Mouse (Mus musculus): ENCODE results near the gene Irf4. TPM values are rescaled to one million over a fixed set of nuclear protein-coding genes. Genes with fewer than 3 reads are reported as not detected.

The Irf4 gene
- polyA plus RNA-seq, 1 experiment from 2014 or later = 0.15 TPM

DNA sequence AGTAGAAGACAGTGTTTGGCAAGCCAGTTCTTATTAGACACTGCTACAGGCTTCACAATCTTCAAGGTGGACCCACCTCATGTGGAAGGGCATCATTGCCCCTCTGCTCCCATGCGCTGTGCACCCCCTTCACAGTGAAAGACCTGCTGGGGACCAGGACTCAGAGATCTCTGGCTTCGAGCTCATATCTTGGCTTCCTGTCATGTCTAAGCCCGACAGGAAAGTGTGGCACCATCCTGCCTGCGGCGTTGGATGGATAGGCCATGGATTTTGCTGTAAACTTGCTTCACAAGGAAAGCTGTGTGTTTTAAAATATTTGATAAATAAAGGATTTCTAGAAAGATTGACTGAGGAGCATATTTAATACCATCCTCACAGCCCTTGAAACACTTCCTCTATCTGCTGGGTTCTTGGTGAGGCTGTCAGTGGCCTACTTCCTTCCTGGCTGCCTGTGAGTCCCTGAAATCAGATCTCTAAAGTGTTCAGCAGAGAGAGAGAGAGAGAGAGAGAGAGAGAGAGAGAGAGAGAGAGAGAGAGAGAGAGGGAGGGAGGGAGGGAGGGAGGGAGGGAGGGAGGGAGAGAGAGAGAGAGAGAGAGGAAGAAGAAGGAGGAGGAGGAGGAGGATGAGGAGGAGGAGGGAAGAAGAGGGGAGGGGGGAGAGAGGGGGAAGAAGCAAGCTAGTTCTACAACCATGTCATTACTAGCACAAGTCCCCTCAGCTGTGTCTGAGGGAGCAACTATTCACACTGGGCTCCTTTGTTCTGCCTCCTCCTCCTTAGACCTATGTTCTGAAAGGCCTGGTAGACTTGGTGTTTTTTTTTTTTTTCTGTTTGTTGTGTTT, 17.8 kb downstream of the Irf4 start:
- no peaks in the 10 kb centered on the region for H3K27me3 ChIP-seq
- no peak for ATAC-seq (ENCODE audit: insufficient number of reproducible peaks, insufficient read depth, low FRiP score, low TSS enrichment, low read depth)
- H3K4me2 ChIP-seq = no peak overlapping the region
- no peak overlapping the region for H3K9ac ChIP-seq
- no peaks in the 10 kb centered on the region for H3K4me1 ChIP-seq
- H3K4me3 ChIP-seq = no peak overlapping the region
- H3K27ac ChIP-seq = no peak overlapping the region
- no peaks in the 10 kb centered on the region for H3K36me3 ChIP-seq
- 84% methylated on average over 5 of the region's 5 CpGs for WGBS
- H3K9me3 ChIP-seq = no peaks in the 10 kb centered on the region

DNA sequence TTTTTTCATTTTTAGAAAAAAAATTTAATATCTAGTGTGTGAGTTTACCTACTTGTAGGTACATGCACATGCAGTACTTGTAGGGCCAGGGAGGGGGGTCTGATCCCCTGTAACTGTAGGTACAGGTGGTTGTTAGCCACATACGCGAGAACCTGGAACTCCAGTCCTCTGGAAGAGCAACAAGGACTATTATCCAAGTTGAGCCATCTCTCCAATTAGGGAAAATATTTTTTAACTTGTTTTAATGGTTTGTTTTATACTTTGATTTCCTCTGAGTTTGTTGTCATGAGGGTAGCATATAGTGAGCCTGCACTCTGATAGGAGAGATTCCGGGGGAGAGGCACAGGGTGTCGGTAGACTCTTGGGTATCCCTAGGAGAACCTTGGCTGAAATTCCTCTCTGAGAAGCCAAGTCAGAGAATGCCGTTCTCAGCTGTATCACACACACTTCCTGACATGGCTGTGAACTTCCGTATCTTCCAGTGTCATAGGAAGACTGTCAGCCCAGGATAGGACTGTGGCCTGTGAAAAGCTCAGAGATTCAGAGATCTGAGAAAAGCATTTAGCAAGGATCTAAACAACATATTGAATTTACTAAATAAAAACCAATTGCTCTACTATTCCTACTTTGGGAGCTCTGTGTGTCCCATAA, 18.6 kb downstream of the Irf4 start:
- H3K9ac ChIP-seq = no peak overlapping the region
- no peak overlapping the region for H3K4me3 ChIP-seq
- WGBS = 81% methylated on average over 6 of the region's 6 CpGs
- ATAC-seq (ENCODE audit: insufficient number of reproducible peaks, insufficient read depth, low FRiP score, low TSS enrichment, low read depth) = no peak
- no peak overlapping the region for H3K4me2 ChIP-seq
- no peaks in the 10 kb centered on the region for H3K36me3 ChIP-seq
- no peaks in the 10 kb centered on the region for H3K4me1 ChIP-seq
- no peaks in the 10 kb centered on the region for H3K27me3 ChIP-seq
- H3K27ac ChIP-seq = no peak overlapping the region
- H3K9me3 ChIP-seq = no peaks in the 10 kb centered on the region

DNA sequence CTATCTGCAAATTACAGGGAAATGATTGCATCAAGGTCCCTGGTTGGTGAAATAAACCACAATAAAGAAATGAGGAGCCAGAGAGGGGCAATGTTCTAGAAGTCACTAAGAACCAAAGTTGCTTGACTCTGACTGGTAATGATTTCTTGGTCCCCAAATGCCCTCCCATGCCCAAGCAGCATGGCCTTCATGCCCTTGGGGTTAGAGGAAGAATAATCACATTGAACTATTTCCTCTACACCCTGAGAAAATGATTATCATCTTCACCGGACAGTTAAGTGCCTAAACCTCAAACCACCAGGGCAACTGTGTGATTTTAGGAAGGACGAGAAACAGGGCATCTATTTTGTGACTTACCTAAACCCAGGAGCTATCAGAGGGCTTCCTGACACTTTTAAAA, 27.0 kb downstream of the Irf4 start:
- Histone ChIP-seq H3K4me1 (no peaks in the 10 kb centered on the region), H3K4me3 (no peak overlapping the region), H3K27ac (no peak overlapping the region), H3K36me3 (no peaks in the 10 kb centered on the region), H3K27me3 (no peaks in the 10 kb centered on the region), H3K4me2 (no peak overlapping the region), H3K9me3 (no peaks in the 10 kb centered on the region), H3K9ac (no peak overlapping the region)
- no peak for ATAC-seq (ENCODE audit: insufficient number of reproducible peaks, insufficient read depth, low FRiP score, low TSS enrichment, low read depth)
- WGBS = 63% methylated on average over 2 of the region's 2 CpGs

DNA sequence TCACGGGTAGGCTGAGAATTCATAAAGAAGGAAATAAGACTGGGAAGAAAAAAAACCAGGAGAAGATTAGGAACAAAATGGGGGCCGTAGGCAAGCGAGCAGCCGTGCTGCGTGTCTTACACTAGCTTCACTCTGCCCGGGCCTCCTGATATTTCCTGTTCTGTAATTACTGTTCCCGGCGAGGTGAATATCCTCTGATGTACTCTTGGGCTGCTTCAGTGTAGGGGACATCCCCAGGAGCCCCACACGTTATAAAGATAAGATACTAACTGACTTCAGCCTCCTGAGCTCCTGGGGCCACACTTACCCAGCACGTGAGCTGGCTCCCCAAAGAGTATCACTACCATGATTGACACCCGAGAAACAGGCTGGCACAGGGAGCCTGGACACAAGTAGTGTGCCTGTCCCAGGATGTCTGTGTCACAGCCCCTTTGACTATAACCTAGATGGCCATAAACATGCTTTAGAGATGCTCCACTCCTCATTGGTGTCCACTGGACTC, 28.7 kb downstream of the Irf4 start:
- WGBS = 60% methylated on average over 11 of the region's 11 CpGs
- Histone ChIP-seq H3K27ac (no peak overlapping the region), H3K9me3 (no peaks in the 10 kb centered on the region), H3K4me1 (peaks cover 14% of the 10 kb centered on the region), H3K4me2 (no peak overlapping the region), H3K27me3 (no peaks in the 10 kb centered on the region), H3K4me3 (no peak overlapping the region), H3K9ac (no peak overlapping the region), H3K36me3 (no peaks in the 10 kb centered on the region)
- ATAC-seq (ENCODE audit: insufficient number of reproducible peaks, insufficient read depth, low FRiP score, low TSS enrichment, low read depth) = no peak

DNA sequence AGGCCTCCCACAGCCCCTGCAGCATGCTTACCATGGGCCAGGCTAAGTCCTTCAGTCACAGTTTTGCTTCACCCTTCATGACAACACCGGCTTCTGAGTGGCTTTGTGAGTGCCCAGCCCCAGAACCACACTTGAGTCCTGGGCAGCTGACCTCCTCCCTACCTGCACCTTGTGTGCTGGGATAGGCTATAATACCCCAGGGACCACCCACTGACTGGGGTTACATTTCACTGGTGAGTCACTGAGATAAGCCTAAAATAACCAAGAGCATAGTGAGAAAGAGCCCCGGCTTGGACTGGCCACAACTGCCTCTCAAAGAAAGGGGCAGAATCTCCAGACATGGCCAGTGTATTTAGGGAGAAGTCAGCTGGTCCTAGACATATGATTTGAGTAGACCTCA, 32.9 kb downstream of the Irf4 start:
- Histone ChIP-seq H3K9ac (no peak overlapping the region), H3K27me3 (no peaks in the 10 kb centered on the region), H3K27ac (no peak overlapping the region), H3K4me3 (no peak overlapping the region), H3K9me3 (no peaks in the 10 kb centered on the region), H3K36me3 (no peaks in the 10 kb centered on the region), H3K4me1 (peaks cover 16% of the 10 kb centered on the region), H3K4me2 (no peak overlapping the region)
- ATAC-seq (ENCODE audit: insufficient number of reproducible peaks, insufficient read depth, low FRiP score, low TSS enrichment, low read depth) = no peak
- WGBS = 41% methylated on average over 2 of the region's 2 CpGs

DNA sequence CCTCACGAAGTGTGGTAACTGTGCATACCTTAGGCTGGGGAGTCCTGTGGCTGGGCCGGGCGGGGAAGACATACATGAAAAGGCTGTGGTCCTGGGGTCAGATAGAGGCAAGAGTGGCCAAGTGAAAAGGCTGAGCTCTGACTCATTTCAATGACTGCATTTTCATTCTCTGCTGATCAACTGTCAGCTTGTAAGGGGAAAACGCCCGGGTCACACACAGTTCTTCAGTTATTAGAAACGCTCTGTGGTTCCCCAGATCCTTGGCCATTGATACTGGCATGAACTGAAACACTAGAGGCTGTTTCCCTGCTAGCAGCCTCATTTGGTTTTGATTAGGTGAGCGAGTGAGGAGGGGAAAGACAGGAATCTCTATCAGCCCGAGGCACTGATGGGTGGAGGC, 33.4 kb downstream of the Irf4 start:
- WGBS = 14% methylated on average over 8 of the region's 8 CpGs
- no peak for ATAC-seq (ENCODE audit: insufficient number of reproducible peaks, insufficient read depth, low FRiP score, low TSS enrichment, low read depth)
- H3K4me2 ChIP-seq = peak overlapping the region; percentile 2; the same call in 1 of the 2 replicates
- no peaks in the 10 kb centered on the region for H3K9me3 ChIP-seq
- H3K27ac ChIP-seq = no peak overlapping the region
- no peaks in the 10 kb centered on the region for H3K36me3 ChIP-seq
- peaks cover 16% of the 10 kb centered on the region for H3K4me1 ChIP-seq
- H3K9ac ChIP-seq = peak overlapping the region; percentile 12; the same call in 1 of the 2 replicates
- H3K27me3 ChIP-seq = no peaks in the 10 kb centered on the region
- H3K4me3 ChIP-seq = no peak overlapping the region

DNA sequence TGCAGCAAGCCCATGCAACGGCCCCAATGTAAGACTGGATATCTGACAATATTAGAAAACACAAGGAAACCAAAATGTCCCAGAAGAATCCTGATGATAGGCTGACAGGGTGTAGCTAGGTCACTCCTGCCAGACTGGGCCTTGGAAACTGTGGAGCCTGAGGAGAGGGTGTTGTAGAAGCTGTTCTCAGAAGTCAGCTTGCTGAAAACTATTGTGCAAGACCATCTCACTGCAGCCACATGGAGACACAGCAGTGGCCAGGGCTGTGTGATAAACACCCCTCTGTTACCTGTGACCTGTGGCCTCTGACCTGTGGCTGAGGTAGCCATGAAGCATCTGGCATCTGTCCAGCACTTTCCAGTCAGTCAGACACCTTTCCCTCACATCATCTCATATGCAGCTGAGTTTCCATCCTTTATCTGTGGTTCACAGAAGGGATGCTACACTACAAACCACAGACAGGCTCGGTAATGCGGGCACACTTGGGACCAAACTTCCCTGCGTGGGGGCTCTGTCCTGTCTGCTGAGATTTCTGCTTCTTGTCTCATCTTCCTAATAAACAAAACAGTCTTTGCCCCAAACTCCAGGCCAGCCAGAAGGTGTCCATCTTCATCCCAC, 36.5 kb downstream of the Irf4 start:
- no peak for ATAC-seq (ENCODE audit: insufficient number of reproducible peaks, insufficient read depth, low FRiP score, low TSS enrichment, low read depth)
- 87% methylated on average over 4 of the region's 4 CpGs for WGBS
- Histone ChIP-seq H3K27me3 (no peaks in the 10 kb centered on the region), H3K36me3 (no peaks in the 10 kb centered on the region), H3K9me3 (no peaks in the 10 kb centered on the region), H3K4me3 (no peak overlapping the region), H3K4me1 (peaks cover 16% of the 10 kb centered on the region), H3K27ac (no peak overlapping the region), H3K9ac (no peak overlapping the region), H3K4me2 (no peak overlapping the region)

DNA sequence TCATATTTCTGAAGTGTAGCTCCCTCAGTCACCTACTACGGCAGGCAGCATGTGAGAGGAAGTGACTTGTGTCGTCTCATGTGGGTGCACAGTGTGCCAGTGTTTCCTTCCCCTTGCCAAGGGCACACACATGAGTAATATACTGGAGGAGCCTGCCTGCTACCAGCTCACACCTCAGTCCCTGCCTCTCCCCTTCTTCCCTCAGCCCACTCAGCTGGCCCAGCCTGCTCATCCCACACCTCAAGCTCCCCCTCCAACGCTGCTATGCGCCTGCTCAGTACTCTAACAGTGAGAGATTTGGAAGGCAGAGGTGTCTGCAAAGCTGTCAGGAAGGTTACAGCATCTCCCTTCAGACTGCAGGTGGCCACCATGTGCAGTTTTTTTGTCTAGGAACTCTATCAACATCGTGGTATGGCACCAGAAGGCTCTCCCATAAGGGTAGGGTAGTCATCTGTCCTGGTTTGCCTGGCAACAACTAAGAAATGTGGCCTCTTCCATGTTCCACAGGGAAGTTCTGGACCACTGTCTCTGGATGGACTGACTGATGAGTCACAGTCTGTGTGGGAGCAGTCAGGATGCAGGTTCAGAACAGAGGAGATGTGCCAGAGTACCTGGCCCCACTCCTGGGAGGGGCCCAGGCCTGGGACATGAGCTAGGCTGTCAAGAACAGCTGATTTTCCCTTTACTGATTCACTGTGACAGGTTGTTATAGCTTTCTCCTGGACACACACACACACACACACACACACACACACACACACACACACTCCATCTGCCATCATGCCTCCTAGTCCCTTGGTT, 37.4 kb downstream of the Irf4 start:
- Histone ChIP-seq H3K36me3 (no peaks in the 10 kb centered on the region), H3K27me3 (no peaks in the 10 kb centered on the region), H3K4me1 (peaks cover 15% of the 10 kb centered on the region), H3K4me3 (no peak overlapping the region), H3K27ac (no peak overlapping the region), H3K4me2 (no peak overlapping the region), H3K9me3 (no peaks in the 10 kb centered on the region), H3K9ac (no peak overlapping the region)
- 74% methylated on average over 5 of the region's 5 CpGs for WGBS
- ATAC-seq (ENCODE audit: insufficient number of reproducible peaks, insufficient read depth, low FRiP score, low TSS enrichment, low read depth) = no peak

DNA sequence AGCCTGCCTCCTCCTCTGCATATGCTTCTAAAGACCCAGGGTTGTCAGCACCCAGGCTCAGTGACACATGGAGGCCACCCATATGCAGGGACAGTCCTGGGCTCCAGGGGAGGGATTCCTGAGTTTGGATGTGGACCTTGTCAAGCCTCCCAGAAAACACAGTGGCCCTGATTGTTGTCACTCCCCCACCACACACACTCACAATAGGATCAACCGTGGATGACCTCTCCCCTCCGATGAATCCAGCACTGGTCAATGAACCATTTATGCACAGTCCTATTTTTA, 38.0 kb downstream of the Irf4 start:
- no peaks in the 10 kb centered on the region for H3K36me3 ChIP-seq
- no peak overlapping the region for H3K27ac ChIP-seq
- ATAC-seq (ENCODE audit: insufficient number of reproducible peaks, insufficient read depth, low FRiP score, low TSS enrichment, low read depth) = no peak
- H3K9me3 ChIP-seq = no peaks in the 10 kb centered on the region
- H3K4me3 ChIP-seq = no peak overlapping the region
- H3K9ac ChIP-seq = no peak overlapping the region
- peaks cover 11% of the 10 kb centered on the region for H3K4me1 ChIP-seq
- no peak overlapping the region for H3K4me2 ChIP-seq
- WGBS = 65% methylated on average over 2 of the region's 2 CpGs
- no peaks in the 10 kb centered on the region for H3K27me3 ChIP-seq

DNA sequence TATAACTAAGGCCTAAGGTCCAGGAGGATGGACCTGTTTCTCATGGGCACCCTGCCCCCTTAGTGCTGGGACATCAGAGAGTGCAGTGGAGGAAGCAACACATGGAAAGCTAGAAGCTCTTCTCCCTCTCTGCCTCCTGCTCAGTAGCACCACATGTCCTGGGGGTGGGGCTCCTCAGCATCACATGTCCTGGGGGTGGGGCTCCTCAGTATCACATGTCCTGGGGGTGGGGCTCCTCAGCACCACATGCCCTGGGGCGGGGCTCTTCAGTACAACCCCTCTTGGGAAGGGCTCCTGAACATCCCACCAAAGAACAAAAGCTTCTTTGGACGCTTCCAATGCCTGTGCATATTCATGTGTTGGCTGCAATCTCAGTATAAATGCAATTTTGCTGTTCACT, 38.5 kb downstream of the Irf4 start:
- Histone ChIP-seq H3K4me2 (no peak overlapping the region), H3K4me1 (peaks cover 10% of the 10 kb centered on the region), H3K9me3 (no peaks in the 10 kb centered on the region), H3K9ac (no peak overlapping the region), H3K27ac (no peak overlapping the region), H3K4me3 (no peak overlapping the region), H3K27me3 (no peaks in the 10 kb centered on the region), H3K36me3 (no peaks in the 10 kb centered on the region)
- WGBS = 83% methylated on average over 2 of the region's 2 CpGs
- no peak for ATAC-seq (ENCODE audit: insufficient number of reproducible peaks, insufficient read depth, low FRiP score, low TSS enrichment, low read depth)

DNA sequence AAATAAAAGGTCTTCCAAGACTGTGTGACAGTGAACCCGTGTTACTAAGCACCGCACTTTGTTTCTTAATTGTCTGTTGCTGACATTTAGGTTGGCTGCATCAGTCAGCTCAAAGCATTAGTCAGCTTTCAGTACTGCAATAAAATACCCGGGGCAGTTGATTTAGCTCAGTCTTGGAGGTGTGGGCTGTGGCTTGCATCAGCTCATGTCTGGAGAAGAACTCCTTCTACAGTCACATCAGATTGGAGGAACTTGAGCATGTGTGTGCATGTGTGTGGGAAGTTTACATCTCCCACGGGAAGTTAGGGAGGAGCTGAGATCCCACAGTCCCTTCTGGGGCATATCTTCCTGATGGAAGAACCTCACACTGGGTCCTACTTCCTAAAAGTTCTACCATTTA, 38.9 kb downstream of the Irf4 start:
- no peak for ATAC-seq (ENCODE audit: insufficient number of reproducible peaks, insufficient read depth, low FRiP score, low TSS enrichment, low read depth)
- H3K9me3 ChIP-seq = no peaks in the 10 kb centered on the region
- H3K4me1 ChIP-seq = peaks cover 6% of the 10 kb centered on the region; the same call in 1 of the 2 replicates
- no peaks in the 10 kb centered on the region for H3K36me3 ChIP-seq
- no peaks in the 10 kb centered on the region for H3K27me3 ChIP-seq
- no peak overlapping the region for H3K4me3 ChIP-seq
- H3K9ac ChIP-seq = no peak overlapping the region
- H3K27ac ChIP-seq = no peak overlapping the region
- H3K4me2 ChIP-seq = no peak overlapping the region
- WGBS = 86% methylated on average over 4 of the region's 4 CpGs

All from embryonic facial prominence, embryonic 13.5 days (tissue).